Mouse (Mus musculus): ENCODE measurements around the gene Vmn1r81.

Gene Vmn1r81

DNA sequence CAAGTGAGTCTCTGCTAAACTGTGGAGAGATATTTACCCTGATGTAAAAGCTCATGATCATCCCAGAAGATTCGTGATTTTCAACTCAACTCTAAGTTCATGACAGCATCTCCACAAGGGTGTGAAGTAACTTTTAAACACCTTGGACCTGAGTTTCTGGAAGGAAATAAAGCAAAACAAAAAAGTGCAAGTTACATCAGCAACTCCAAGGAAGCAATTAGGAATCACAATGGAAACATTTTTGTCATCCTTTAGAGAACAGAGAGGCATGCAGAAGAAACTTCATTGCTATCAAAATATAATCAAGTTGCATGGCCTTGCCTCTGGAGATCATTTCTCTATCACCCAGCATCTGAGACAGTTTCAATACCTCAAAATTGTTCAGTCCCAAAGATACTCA is at the start of gene Vmn1r81:
Gene Vmn1r81 (minus strand): TSS at position 101 of the 400 bp plus-strand sequence.
- DNase-seq = no peak

DNA sequence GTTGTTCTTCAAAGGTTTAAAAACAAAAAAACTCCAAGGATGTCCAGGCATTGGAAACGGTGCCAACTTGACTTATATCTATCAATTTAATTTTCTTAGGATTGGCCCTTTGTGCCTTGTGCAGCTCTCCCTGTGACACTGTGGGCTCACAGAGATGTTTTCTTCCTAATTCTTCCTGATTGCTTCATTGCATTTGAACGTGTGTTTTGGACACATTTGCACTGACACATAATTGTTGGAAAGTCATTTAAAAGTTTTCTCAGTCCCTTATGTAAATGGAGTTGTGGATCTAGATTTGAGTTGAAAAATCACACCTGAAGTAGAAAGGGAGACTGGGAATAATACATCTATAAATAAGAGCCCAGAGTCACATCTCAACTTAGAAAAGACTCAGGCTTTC is 32.1 kb upstream of the Vmn1r81 start, which contains the start of gene Vmn1r82:
Gene Vmn1r82 (plus strand): TSS at position 301 of the 400 bp plus-strand sequence.
- DNase-seq = no peak

DNA sequence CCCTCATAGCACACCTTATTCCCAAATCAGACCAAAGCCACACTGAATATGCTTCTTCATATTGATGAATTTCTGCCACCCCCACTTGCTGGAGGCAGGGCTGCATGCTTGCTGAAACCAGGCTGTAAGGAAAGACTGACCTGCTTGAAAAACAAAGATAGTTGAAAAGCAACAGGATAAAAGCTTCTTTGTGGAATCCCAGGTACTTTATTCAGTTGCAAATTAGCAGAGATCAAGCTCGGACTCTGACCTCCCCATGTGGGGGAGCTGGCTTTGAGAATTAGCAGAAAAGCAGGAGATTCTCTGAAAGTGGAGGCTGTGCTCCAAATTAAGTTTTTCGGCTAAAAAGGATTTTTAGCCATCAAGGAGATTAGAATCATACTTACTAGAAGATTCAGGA is 63.9 kb downstream of the Vmn1r81 start:
- no peak for DNase-seq
